Mouse (Mus musculus): ENCODE measurements around the gene Odf3b. TPM values are rescaled to one million over a fixed set of nuclear protein-coding genes. Genes with fewer than 3 reads are reported as not detected.

Gene Odf3b
- 0.43 and 7.2 TPM in 2 replicates for total RNA-seq (2014; rRNA removed)
- 5.4 and 7.0 TPM in 2 replicates for polyA plus RNA-seq (2015; fragmentation: Nextera tagmentation; extraction: Ambion mirVana)

- 1% methylated on average over 32 of the region's 33 CpGs for WGBS
- H3K36me3 ChIP-seq (ENCODE audit: insufficient read depth, low read length) = no peaks in the 10 kb centered on the region
- H3K9me3 ChIP-seq (ENCODE audit: low read length) = no peaks in the 10 kb centered on the region
- H3K27ac ChIP-seq = no peak within 1 kb of the TSS
- H3K27me3 ChIP-seq (ENCODE audit: insufficient read depth, low read length) = peaks cover 24% of the 10 kb centered on the region
- TF ChIP-seq CTCF (IDR thresholded peaks at IDR 0.05; ENCODE audit: low read depth) = no peak
- H3K4me1 ChIP-seq (ENCODE audit: insufficient read depth, low read length) = 0 out of 2 replicates have a peak, but pooled peaks cover 9% of the 10 kb centered on the region
- H3K4me2 ChIP-seq (ENCODE audit: low read depth, low read length) = peak within 1 kb of the TSS; percentile 57
- H3K9ac ChIP-seq (replicated peaks; ENCODE audit: low read length) = peak within 1 kb of the TSS; percentile 22; the same call in 1 of the 2 replicates
- ATAC-seq (no peak), DNase-seq (ENCODE audit: low spot score) (no peak)
- peak within 1 kb of the TSS; percentile 30 for H3K4me3 ChIP-seq (ENCODE audit: low read length)
These were observed at the start of gene Odf3b for GRCm38 (mm10) chr15:89378831-89379401. TSS of gene Odf3b (minus strand) at chr15:89379282.

DNA sequence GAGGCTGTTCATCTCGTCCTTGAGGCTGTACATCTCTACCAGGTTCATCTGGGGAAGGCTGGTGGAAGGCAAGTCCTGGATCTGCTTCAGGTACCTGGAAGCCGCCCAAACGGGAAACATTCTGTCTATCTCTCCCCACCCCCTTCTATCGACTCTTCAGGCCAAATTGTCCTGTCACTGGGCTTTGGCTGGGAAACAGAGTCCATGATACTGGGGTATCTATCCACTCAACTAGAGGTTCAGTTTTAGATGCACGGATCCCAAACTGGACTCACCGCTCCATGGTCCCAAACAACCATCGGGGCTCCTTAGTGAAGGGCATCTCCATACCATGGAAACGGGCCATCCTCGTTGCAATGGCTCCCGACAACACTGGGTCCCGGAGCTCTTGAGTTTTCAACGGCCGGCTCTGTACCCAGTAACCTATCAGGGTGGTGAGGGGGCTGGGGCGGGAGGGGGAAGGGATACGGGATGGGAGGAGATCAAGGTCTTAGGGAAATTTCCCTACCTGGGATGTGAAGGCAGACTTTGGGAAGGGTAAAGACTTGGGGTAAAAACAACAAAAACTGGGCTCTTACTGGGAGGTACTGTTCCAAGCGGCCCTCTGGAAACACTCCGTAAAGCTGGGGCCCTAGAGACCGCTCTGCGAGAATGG lies 49.2 kb upstream of the Odf3b start:
- Histone ChIP-seq H3K9me3 (ENCODE audit: low read length) (no peaks in the 10 kb centered on the region), H3K36me3 (ENCODE audit: insufficient read depth, low read length) (peaks cover 18% of the 10 kb centered on the region), H3K4me1 (ENCODE audit: insufficient read depth, low read length) (peaks cover 8% of the 10 kb centered on the region; the same call in 1 of the 2 replicates), H3K27me3 (ENCODE audit: insufficient read depth, low read length) (no peaks in the 10 kb centered on the region), H3K4me2 (ENCODE audit: low read depth, low read length) (peak overlapping the region; percentile 97), H3K9ac (replicated peaks; ENCODE audit: low read length) (peak overlapping the region; percentile 72), H3K27ac (no peak overlapping the region), H3K4me3 (ENCODE audit: low read length) (peak overlapping the region; percentile 65)
- 80% methylated on average over 19 of the region's 19 CpGs for WGBS
- no peak for ATAC-seq
- DNase-seq (ENCODE audit: low spot score) = no peak
- TF ChIP-seq CTCF (IDR thresholded peaks at IDR 0.05; ENCODE audit: low read depth) = no peak

GRCm38 (mm10) chr15:89426716-89427115 lies 47.6 kb upstream of the Odf3b start:
- TF ChIP-seq CTCF (IDR thresholded peaks at IDR 0.05; ENCODE audit: low read depth) = no peak
- no peak overlapping the region for H3K9ac ChIP-seq (replicated peaks; ENCODE audit: low read length)
- DNase-seq (ENCODE audit: low spot score) (no peak), ATAC-seq (no peak)
- H3K9me3 ChIP-seq (ENCODE audit: low read length) = no peaks in the 10 kb centered on the region
- no peak overlapping the region for H3K4me2 ChIP-seq (ENCODE audit: low read depth, low read length)
- H3K27me3 ChIP-seq (ENCODE audit: insufficient read depth, low read length) = no peaks in the 10 kb centered on the region
- 88% methylated on average over 10 of the region's 10 CpGs for WGBS
- H3K27ac ChIP-seq = no peak overlapping the region
- no peak overlapping the region for H3K4me3 ChIP-seq (ENCODE audit: low read length)
- H3K4me1 ChIP-seq (ENCODE audit: insufficient read depth, low read length) = peaks cover 8% of the 10 kb centered on the region; the same call in 1 of the 2 replicates
- peaks cover 18% of the 10 kb centered on the region for H3K36me3 ChIP-seq (ENCODE audit: insufficient read depth, low read length)

DNA sequence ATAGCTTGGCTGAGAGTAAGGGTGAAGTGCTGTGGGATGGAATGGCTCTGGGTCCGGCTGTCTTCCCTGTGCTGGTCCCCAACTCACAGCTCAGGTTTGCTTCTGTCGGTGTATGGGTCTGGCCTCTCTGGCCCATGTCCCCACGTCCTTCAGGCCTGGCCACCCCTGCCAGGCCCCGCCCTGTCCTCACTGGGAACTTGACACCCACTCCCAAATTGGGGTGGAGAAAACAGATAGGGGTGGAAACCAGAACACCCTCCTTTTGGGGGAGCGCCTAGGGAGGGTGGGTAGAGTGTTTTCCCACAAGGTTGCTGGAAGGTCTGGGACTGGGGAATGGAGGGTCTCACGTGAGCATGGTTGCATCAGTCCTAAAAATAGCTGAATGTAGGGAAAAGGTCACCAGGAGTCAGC lies 46.6 kb upstream of the Odf3b start, which contains the start of gene Cpt1b:
Gene Cpt1b, minus strand, starts transcription at position 153 of the 411 bp plus-strand sequence.
- DNase-seq (ENCODE audit: low spot score) = no peak
- Histone ChIP-seq H3K9ac (replicated peaks; ENCODE audit: low read length) (no peak within 1 kb of the TSS), H3K27ac (no peak within 1 kb of the TSS), H3K9me3 (ENCODE audit: low read length) (no peaks in the 10 kb centered on the region), H3K27me3 (ENCODE audit: insufficient read depth, low read length) (no peaks in the 10 kb centered on the region), H3K36me3 (ENCODE audit: insufficient read depth, low read length) (peaks cover 18% of the 10 kb centered on the region), H3K4me2 (ENCODE audit: low read depth, low read length) (no peak within 1 kb of the TSS), H3K4me1 (ENCODE audit: insufficient read depth, low read length) (peaks cover 8% of the 10 kb centered on the region; the same call in 1 of the 2 replicates), H3K4me3 (ENCODE audit: low read length) (no peak within 1 kb of the TSS)
- no peak for TF ChIP-seq CTCF (IDR thresholded peaks at IDR 0.05; ENCODE audit: low read depth)
- no peak for ATAC-seq
- 48% methylated on average over 6 of the region's 6 CpGs for WGBS

DNA sequence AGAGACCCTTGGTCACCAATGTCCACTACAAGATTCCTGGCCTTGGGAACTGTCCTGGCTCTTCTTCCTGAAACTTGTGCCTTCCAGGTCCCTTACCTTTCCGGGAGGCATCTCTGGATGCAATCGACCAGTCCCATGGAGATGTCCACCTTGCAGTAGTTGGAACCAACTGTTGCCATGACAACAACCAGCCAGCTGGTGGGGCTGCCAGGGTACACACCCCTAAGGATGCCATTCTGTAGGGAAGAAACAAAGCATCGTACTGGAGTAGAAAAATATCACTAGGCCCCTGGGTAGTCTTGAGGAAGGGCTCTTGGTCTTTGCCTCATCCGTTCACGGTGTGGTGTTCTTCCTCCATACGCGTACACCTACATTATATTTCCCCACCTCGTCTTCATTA lies 45.5 kb upstream of the Odf3b start:
- Histone ChIP-seq H3K4me2 (ENCODE audit: low read depth, low read length) (no peak overlapping the region), H3K4me3 (ENCODE audit: low read length) (no peak overlapping the region), H3K4me1 (ENCODE audit: insufficient read depth, low read length) (peaks cover 8% of the 10 kb centered on the region; the same call in 1 of the 2 replicates), H3K9ac (replicated peaks; ENCODE audit: low read length) (no peak overlapping the region), H3K9me3 (ENCODE audit: low read length) (no peaks in the 10 kb centered on the region), H3K36me3 (ENCODE audit: insufficient read depth, low read length) (peaks cover 22% of the 10 kb centered on the region), H3K27ac (no peak overlapping the region), H3K27me3 (ENCODE audit: insufficient read depth, low read length) (no peaks in the 10 kb centered on the region)
- no peak for ATAC-seq
- DNase-seq (ENCODE audit: low spot score) = no peak
- 80% methylated on average over 8 of the region's 8 CpGs for WGBS
- no peak for TF ChIP-seq CTCF (IDR thresholded peaks at IDR 0.05; ENCODE audit: low read depth)

GRCm38 (mm10) chr15:89421938-89422337 lies 42.9 kb upstream of the Odf3b start:
- ATAC-seq = no peak
- Histone ChIP-seq H3K36me3 (ENCODE audit: insufficient read depth, low read length) (peaks cover 36% of the 10 kb centered on the region), H3K27ac (no peak overlapping the region), H3K9me3 (ENCODE audit: low read length) (no peaks in the 10 kb centered on the region), H3K4me2 (ENCODE audit: low read depth, low read length) (no peak overlapping the region), H3K27me3 (ENCODE audit: insufficient read depth, low read length) (no peaks in the 10 kb centered on the region), H3K4me3 (ENCODE audit: low read length) (no peak overlapping the region), H3K9ac (replicated peaks; ENCODE audit: low read length) (no peak overlapping the region), H3K4me1 (ENCODE audit: insufficient read depth, low read length) (no peaks in the 10 kb centered on the region)
- 95% methylated on average over 9 of the region's 9 CpGs for WGBS
- no peak for DNase-seq (ENCODE audit: low spot score)
- TF ChIP-seq CTCF (IDR thresholded peaks at IDR 0.05; ENCODE audit: low read depth) = no peak

DNA sequence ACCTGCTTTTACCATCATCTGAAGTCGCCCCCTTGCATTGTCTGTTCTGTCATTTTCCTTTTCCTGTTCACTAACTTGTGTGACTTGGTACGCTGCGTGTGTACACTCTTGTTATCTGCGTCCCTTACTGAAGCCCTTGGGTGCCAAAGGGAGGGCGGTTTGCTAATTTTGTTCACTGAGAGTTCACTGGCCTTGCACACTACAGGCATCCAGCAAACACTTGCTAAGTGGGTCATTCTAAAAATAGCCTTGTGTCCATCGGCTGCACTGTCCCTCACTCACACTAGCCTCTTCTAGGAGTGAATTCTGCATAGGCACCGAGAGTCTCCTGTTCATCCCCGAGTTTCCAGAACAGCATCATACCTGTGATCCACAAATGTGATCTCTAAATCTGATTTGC lies 36.2 kb upstream of the Odf3b start:
- H3K4me2 ChIP-seq (ENCODE audit: low read depth, low read length) = no peak overlapping the region
- peaks cover 27% of the 10 kb centered on the region; the same call in 1 of the 2 replicates for H3K36me3 ChIP-seq (ENCODE audit: insufficient read depth, low read length)
- TF ChIP-seq CTCF (IDR thresholded peaks at IDR 0.05; ENCODE audit: low read depth) = no peak
- no peaks in the 10 kb centered on the region for H3K9me3 ChIP-seq (ENCODE audit: low read length)
- ATAC-seq = no peak
- no peak overlapping the region for H3K27ac ChIP-seq
- no peaks in the 10 kb centered on the region for H3K4me1 ChIP-seq (ENCODE audit: insufficient read depth, low read length)
- no peak overlapping the region for H3K9ac ChIP-seq (replicated peaks; ENCODE audit: low read length)
- H3K27me3 ChIP-seq (ENCODE audit: insufficient read depth, low read length) = no peaks in the 10 kb centered on the region
- no peak overlapping the region for H3K4me3 ChIP-seq (ENCODE audit: low read length)
- WGBS = 87% methylated on average over 8 of the region's 8 CpGs
- no peak for DNase-seq (ENCODE audit: low spot score)

All from hindbrain, postnatal 0 days (tissue).